Mouse (Mus musculus) ES-E14 (cell line): ENCODE results near the gene Sdk2. TPM values are rescaled to one million over a fixed set of nuclear protein-coding genes. Genes with fewer than 3 reads are reported as not detected.

Source experiments
- DNase-seq: peaks from one replicate; pipeline ENCODE4 v3.0.0-alpha.2; 2013; ENCODE audit warnings: low read depth, low spot score
- H3K27ac ChIP-seq: 2 replicates; pipeline ENCODE4 v1.5.1; 2012; ENCODE audit warnings: low read depth, mild to moderate bottlenecking, low read length, moderate library complexity, mixed read lengths; ENCODE audit not compliant: poor library complexity, insufficient read depth, severe bottlenecking
- H3K36me3 ChIP-seq: 2 replicates; pipeline ENCODE4 v1.6.1; 2012; ENCODE audit warnings: mild to moderate bottlenecking, low read length, moderate library complexity, mixed read lengths; ENCODE audit not compliant: control insufficient read depth, poor library complexity, insufficient read depth, severe bottlenecking
- H3K4me1 ChIP-seq, 2 experiments: fragments of 150-350 bp in 1 of 2; sonication (generic) in 1 of 2; 2 replicates each; pipeline ENCODE4 v1.6.1; 2012; ENCODE audit warnings: low read length in 2 of 2, mild to moderate bottlenecking in 1 of 2, mixed read lengths in 1 of 2; ENCODE audit not compliant: control insufficient read depth in 2 of 2, insufficient read depth in 2 of 2, poor library complexity in 1 of 2
- H3K4me3 ChIP-seq, 2 experiments: fragments of 150-350 bp in 1 of 2; sonication (generic) in 1 of 2; 2 replicates each; pipeline ENCODE4 v1.5.1; 2012; ENCODE audit warnings: low read length in 2 of 2, low read depth in 1 of 2, mild to moderate bottlenecking in 1 of 2, mixed read lengths in 1 of 2; ENCODE audit not compliant: insufficient read depth in 1 of 2, poor library complexity in 1 of 2, severe bottlenecking in 1 of 2
- H3K9ac ChIP-seq: 2 replicates; pipeline ENCODE4 v1.6.1; 2012; ENCODE audit warnings: low read depth, mild to moderate bottlenecking, low read length, mixed read lengths; ENCODE audit not compliant: poor library complexity, insufficient read depth, severe bottlenecking
- H3K9me3 ChIP-seq: fragments of 150-350 bp; sonication (generic); 2 replicates; pipeline ENCODE4 v1.6.1; 2012; ENCODE audit warnings: low read depth, mild to moderate bottlenecking, low read length; ENCODE audit not compliant: control insufficient read depth, insufficient read depth
- CHD2 ChIP-seq: IDR thresholded peaks from 2 replicates; pipeline ENCODE4 v1.6.1; 2014; ENCODE audit warnings: mild to moderate bottlenecking, low read depth, low read length, inconsistent platforms
- HCFC1 ChIP-seq: IDR thresholded peaks from 2 replicates; pipeline ENCODE4 v1.6.1; 2012; ENCODE audit warnings: low read length, inconsistent platforms, borderline replicate concordance; ENCODE audit not compliant: insufficient read depth
- MAFK ChIP-seq: IDR thresholded peaks from 2 replicates; pipeline ENCODE4 v1.6.1; 2014; ENCODE audit warnings: mild to moderate bottlenecking, low read depth, low read length, inconsistent platforms; ENCODE audit not compliant: insufficient read depth
- ZC3H11A ChIP-seq: IDR thresholded peaks from 2 replicates; pipeline ENCODE4 v1.6.1; 2012; ENCODE audit warnings: low read depth, mild to moderate bottlenecking, inconsistent platforms, low read length, borderline replicate concordance
- ZNF384 ChIP-seq: IDR thresholded peaks from 2 replicates; pipeline ENCODE4 v1.6.1; 2012; ENCODE audit warnings: low read depth, low read length, inconsistent platforms
- in situ Hi-C, 2 experiments: fragments of 600-800 bp; cut with MboI; formaldehyde crosslinking; loops; one replicate each; pipeline ENCODE4 v1.15.1; 2025; ENCODE audit warnings: low sequenced_read_pairs in 2 of 2, inconsistent platforms in 1 of 2; ENCODE audit not compliant: unreplicated experiment in 2 of 2
- total RNA-seq: library from RNA; depleted of rRNA; stranded (reverse); fragments of 300-350 nt; gene quantifications from 2 replicates; pipeline ENCODE4 v1.2.3, GENCODE M21; 2012

The Sdk2 gene
- total RNA-seq, 1 experiment: 2.0 TPM

DNA sequence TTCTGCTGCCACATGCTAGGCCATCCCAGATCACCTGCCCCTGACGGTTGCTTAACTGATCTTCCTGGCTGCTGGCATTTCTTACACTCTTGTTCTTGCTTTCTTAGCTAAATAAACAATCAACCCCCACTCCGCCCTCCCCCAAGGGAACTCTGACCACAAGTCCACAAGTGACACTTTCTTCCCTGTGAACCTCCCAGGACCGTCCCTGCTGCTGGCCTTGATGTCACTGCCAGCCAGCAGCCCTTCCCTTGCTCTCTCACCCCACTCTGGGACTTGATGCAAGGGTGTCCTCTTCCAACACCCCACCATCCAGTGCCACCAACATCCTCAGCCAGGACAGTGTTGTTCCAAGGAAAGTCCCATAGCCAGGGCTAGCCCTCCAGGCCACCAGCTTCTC lies 336.0 kb downstream of the Sdk2 start:
- peaks cover 33% of the 10 kb centered on the region for H3K36me3 ChIP-seq
- no peak overlapping the region for H3K4me3 ChIP-seq
- H3K9ac ChIP-seq: no peak overlapping the region; the same call in 1 of the 2 replicates
- H3K27ac ChIP-seq: no peak overlapping the region
- no peak for TF ChIP-seq MAFK
- in situ Hi-C loops: no loop called here
- DNase-seq: no peak
- H3K9me3 ChIP-seq: no peaks in the 10 kb centered on the region
- peaks cover 5 to 31% of the 10 kb centered on the region in 2 experiments; a peak in 3 of 4 replicates for H3K4me1 ChIP-seq

DNA sequence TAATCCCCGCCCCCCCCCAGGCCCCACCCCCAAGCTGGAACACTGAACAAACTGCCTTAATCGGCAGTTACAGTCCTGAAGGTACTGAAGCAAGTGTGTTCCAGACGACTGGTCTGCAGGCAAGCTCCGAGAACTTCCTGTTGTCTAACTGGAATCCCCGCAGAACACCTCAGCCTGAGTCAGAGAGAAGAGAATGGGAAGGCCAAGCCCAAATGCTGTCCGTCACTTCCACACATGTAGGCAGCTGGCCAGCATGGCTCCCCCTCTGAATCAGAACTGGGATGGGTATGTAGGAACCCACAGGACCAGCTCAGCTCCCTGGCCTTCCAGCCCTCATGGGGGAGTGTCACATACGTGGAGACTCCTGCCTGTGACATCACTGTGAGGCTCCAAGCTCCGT lies 336.9 kb downstream of the Sdk2 start:
- no peak for DNase-seq
- TF ChIP-seq CHD2 (no peak), ZC3H11A (no peak), MAFK (no peak), HCFC1 (no peak), ZNF384 (no peak)
- H3K4me1 ChIP-seq: peaks cover 5 to 27% of the 10 kb centered on the region in 2 experiments; a peak in 3 of 4 replicates

DNA sequence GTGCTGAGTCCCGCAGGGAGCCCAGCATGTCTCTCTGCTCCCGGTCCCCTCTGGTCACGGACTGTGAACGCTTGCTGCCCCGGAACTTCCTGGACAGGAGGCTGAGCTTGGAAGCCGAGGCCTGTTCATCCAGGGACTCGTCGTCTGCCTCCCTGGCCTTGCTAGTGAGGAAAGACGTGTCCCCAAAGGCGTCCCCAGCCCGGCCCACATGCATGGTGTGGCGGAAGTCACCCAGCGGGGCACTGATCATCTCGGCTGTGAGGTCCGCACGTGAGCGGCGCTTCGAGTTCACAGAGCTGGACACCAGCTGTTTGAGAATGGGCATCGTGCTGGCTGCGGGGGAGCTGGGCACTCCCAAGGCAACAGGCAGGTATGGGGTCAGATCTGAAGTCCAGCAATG lies 337.6 kb downstream of the Sdk2 start:
- peaks cover 33% of the 10 kb centered on the region for H3K36me3 ChIP-seq
- no peak overlapping the region for H3K4me3 ChIP-seq
- in situ Hi-C loops: no loop called here
- H3K27ac ChIP-seq: no peak overlapping the region
- DNase-seq: no peak
- 0 out of 2 replicates have a peak overlapping the region, but pooled peaks have one; percentile 17 for H3K9ac ChIP-seq
- peaks cover 2 to 22% of the 10 kb centered on the region in 2 experiments; a peak in 2 of 4 replicates for H3K4me1 ChIP-seq
- H3K9me3 ChIP-seq: no peaks in the 10 kb centered on the region
- TF ChIP-seq MAFK (no peak), HCFC1 (no peak), CHD2 (no peak), ZNF384 (no peak), ZC3H11A (no peak)

More for the DNA sequence above, 336.9 kb downstream of the Sdk2 start:
- in situ Hi-C loops: no loop called here
- no peak overlapping the region for H3K4me3 ChIP-seq
- no peaks in the 10 kb centered on the region for H3K9me3 ChIP-seq
- peaks cover 33% of the 10 kb centered on the region for H3K36me3 ChIP-seq
- H3K27ac ChIP-seq: no peak overlapping the region
- H3K9ac ChIP-seq: no peak overlapping the region

DNA sequence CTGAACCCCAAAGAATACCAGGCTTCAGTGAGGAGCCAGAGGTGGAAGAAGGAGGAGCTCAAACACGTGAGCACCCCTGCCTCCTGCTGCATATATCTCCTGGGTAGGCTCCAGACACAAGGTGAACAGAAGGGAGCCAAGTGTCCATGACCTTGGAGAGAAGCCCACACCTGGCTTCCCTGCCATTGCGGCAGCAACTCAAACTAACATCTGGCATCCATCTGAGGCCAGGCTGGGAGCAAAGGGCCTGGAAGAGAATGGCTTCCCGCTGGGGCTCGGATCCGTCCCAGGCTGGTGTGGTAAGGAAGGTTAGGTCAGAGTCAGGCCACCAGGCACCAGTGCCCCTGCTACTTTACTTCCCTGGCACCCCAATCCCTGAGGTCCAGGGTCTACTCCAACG lies 338.9 kb downstream of the Sdk2 start:
- no peak overlapping the region for H3K27ac ChIP-seq
- peaks cover 33% of the 10 kb centered on the region for H3K36me3 ChIP-seq
- in situ Hi-C loops: no loop called here
- peaks cover 1 to 22% of the 10 kb centered on the region in 2 experiments; a peak in 2 of 4 replicates for H3K4me1 ChIP-seq
- TF ChIP-seq ZC3H11A (no peak), ZNF384 (no peak), CHD2 (no peak), MAFK (no peak), HCFC1 (no peak)
- H3K9ac ChIP-seq: no peak overlapping the region
- no peak overlapping the region for H3K4me3 ChIP-seq
- DNase-seq: no peak
- H3K9me3 ChIP-seq: no peaks in the 10 kb centered on the region
